Mouse (Mus musculus): ENCODE measurements around the gene Mthfs.
"Not testable (repeated sequence)": the region's sequence is repeated elsewhere in the genome, so short reads cannot be mapped to it uniquely, and the experiment has no call there.

DNA sequence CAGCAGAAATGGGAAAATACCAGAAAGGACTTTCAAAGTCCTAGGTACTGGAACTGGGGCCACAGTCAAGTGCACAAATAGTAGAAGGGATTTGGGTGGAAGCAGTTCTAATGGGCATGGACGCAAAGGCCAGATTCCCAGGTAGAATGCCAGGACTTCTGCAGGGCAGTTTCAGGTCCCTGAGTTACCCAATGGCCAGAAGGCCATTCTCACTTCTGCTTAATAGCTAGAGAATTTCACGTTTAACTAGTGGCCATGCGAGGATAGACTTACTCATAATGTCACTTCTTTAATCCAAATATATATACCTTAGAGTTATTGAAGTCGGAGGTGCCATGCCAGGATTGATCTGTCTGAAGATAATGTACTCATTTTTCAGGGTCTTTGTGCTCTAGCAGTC, 26.7 kb downstream of the Mthfs start:
- not testable (repeated sequence) for TF ChIP-seq CTCF (IDR thresholded peaks at IDR 0.05; ENCODE audit: borderline replicate concordance, insufficient read depth, low read depth, low read length); POLR2A (IDR thresholded peaks at IDR 0.05; ENCODE audit: borderline replicate concordance, insufficient read depth, low read length)
